Mouse (Mus musculus): ENCODE measurements around the gene Slc4a4. TPM values are rescaled to one million over a fixed set of nuclear protein-coding genes. Genes with fewer than 3 reads are reported as not detected.

The Slc4a4 gene
- polyA plus RNA-seq, 1 experiment from 2014 or later: 2.6 TPM

GRCm38 (mm10) chr5:89277049-89277448, 390.4 kb downstream of the Slc4a4 start:
- Histone ChIP-seq H3K9me3 (ENCODE audit: control insufficient read depth, low read length) (no peaks in the 10 kb centered on the region), H3K36me3 (ENCODE audit: control insufficient read depth, insufficient read depth, low read length) (no peaks in the 10 kb centered on the region), H3K4me1 (ENCODE audit: control insufficient read depth, insufficient read depth, low read length) (no peaks in the 10 kb centered on the region), H3K27ac (ENCODE audit: low read length) (no peak overlapping the region), H3K9ac (ENCODE audit: low read depth, low read length) (no peak overlapping the region), H3K4me2 (ENCODE audit: low read depth, low read length) (no peak overlapping the region), H3K4me3 (ENCODE audit: low read length) (no peak overlapping the region), H3K27me3 (replicated peaks; ENCODE audit: control insufficient read depth, insufficient read depth, low read length) (no peaks in the 10 kb centered on the region)
- 73% methylated on average over 2 of the region's 2 CpGs for WGBS
- ATAC-seq: peak; percentile 36

- Histone ChIP-seq H3K4me3 (ENCODE audit: low read length) (no peak overlapping the region), H3K9ac (ENCODE audit: low read depth, low read length) (no peak overlapping the region), H3K36me3 (ENCODE audit: control insufficient read depth, insufficient read depth, low read length) (no peaks in the 10 kb centered on the region), H3K9me3 (ENCODE audit: control insufficient read depth, low read length) (no peaks in the 10 kb centered on the region), H3K27ac (ENCODE audit: low read length) (no peak overlapping the region), H3K27me3 (replicated peaks; ENCODE audit: control insufficient read depth, insufficient read depth, low read length) (no peaks in the 10 kb centered on the region), H3K4me2 (ENCODE audit: low read depth, low read length) (no peak overlapping the region), H3K4me1 (ENCODE audit: control insufficient read depth, insufficient read depth, low read length) (no peaks in the 10 kb centered on the region)
- 40% methylated on average over 5 of the region's 5 CpGs for WGBS
- peak; percentile 94 for ATAC-seq
These were observed 391.0 kb downstream of the Slc4a4 start for GRCm38 (mm10) chr5:89277616-89278015.

- Histone ChIP-seq H3K4me1 (ENCODE audit: control insufficient read depth, insufficient read depth, low read length) (no peaks in the 10 kb centered on the region), H3K4me2 (ENCODE audit: low read depth, low read length) (no peak overlapping the region), H3K4me3 (ENCODE audit: low read length) (no peak overlapping the region), H3K27ac (ENCODE audit: low read length) (no peak overlapping the region), H3K27me3 (replicated peaks; ENCODE audit: control insufficient read depth, insufficient read depth, low read length) (no peaks in the 10 kb centered on the region), H3K36me3 (ENCODE audit: control insufficient read depth, insufficient read depth, low read length) (no peaks in the 10 kb centered on the region), H3K9ac (ENCODE audit: low read depth, low read length) (no peak overlapping the region), H3K9me3 (ENCODE audit: control insufficient read depth, low read length) (no peaks in the 10 kb centered on the region)
- ATAC-seq: peak; percentile 58
These were observed 391.7 kb downstream of the Slc4a4 start for GRCm38 (mm10) chr5:89278309-89278708.

GRCm38 (mm10) chr5:89280312-89280863, 393.8 kb downstream of the Slc4a4 start:
- Histone ChIP-seq H3K4me2 (ENCODE audit: low read depth, low read length) (no peak overlapping the region), H3K4me1 (ENCODE audit: control insufficient read depth, insufficient read depth, low read length) (no peaks in the 10 kb centered on the region), H3K4me3 (ENCODE audit: low read length) (no peak overlapping the region), H3K36me3 (ENCODE audit: control insufficient read depth, insufficient read depth, low read length) (no peaks in the 10 kb centered on the region), H3K9ac (ENCODE audit: low read depth, low read length) (no peak overlapping the region), H3K9me3 (ENCODE audit: control insufficient read depth, low read length) (no peaks in the 10 kb centered on the region), H3K27ac (ENCODE audit: low read length) (no peak overlapping the region), H3K27me3 (replicated peaks; ENCODE audit: control insufficient read depth, insufficient read depth, low read length) (no peaks in the 10 kb centered on the region)
- WGBS: 78% methylated on average over 3 of the region's 3 CpGs
- ATAC-seq: no peak

Other genes starting within 250 kb of the Slc4a4 start
- 11.7 and 23.9 TPM in 2 replicates for gene Grsf1, start 210.6 kb upstream of the Slc4a4 start, polyA plus RNA-seq (2015; fragmentation: Nextera tagmentation; extraction: Ambion mirVana)
- 8.7 and 10.3 TPM in 2 replicates for gene Mob1b, start 166.0 kb upstream of the Slc4a4 start, polyA plus RNA-seq (2015; fragmentation: Nextera tagmentation; extraction: Ambion mirVana)
- 29.6 and 32.7 TPM in 2 replicates for gene Dck, start 121.8 kb upstream of the Slc4a4 start, polyA plus RNA-seq (2015; fragmentation: Nextera tagmentation; extraction: Ambion mirVana)

All from intestine, embryonic 16.5 days (tissue).